Mouse (Mus musculus): Measurements from ENCODE around the gene Jph3. TPM values are rescaled to one million over a fixed set of nuclear protein-coding genes. Genes with fewer than 3 reads are reported as not detected.

Jph3 gene
- total and polyA plus RNA-seq, 3 experiments: 0.15 TPM; not detected in 2

DNA sequence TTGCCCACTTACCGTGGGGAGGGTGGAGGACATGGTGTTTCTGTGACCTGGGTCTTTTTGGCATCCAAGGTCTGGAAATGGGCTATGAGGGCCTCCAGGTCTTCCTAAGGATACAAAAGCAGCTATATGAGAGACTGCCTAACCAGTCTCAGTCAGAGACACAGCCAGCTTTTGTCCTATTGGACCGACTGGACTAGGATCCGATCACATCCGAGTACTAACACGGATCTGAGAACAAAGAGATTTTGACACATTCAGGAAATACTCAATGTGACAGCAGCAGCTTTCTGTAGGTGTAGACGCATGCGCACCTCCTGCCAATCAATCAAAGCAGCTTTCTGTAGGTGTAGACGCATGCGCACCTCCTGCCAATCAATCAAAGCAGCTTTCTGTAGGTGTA lies 92.3 kb downstream of the Jph3 start:
- Histone ChIP-seq H3K4me1 (ENCODE audit: control insufficient read depth in 1 of 2, insufficient read depth in 2 of 2, low read length in 2 of 2) (no peaks in the 10 kb centered on the region), H3K9me3 (replicated peaks; ENCODE audit: insufficient read depth, low read length) (no peaks in the 10 kb centered on the region), H3K27ac (ENCODE audit: control insufficient read depth, low read depth, low read length) (no peak overlapping the region), H3K9ac (ENCODE audit: control insufficient read depth, low read depth, low read length, poor library complexity, severe bottlenecking) (no peak overlapping the region), H3K4me3 (ENCODE audit: control insufficient read depth in 1 of 2, insufficient read depth in 1 of 2, low read depth in 2 of 2, low read length in 2 of 2) (no peak overlapping the region), H3K79me2 (ENCODE audit: control insufficient read depth, insufficient read depth, low read length, poor library complexity) (peaks cover 6% of the 10 kb centered on the region; the same call in 1 of the 2 replicates), H3K36me3 (ENCODE audit: control insufficient read depth in 1 of 2, insufficient read depth in 2 of 2, low read length in 2 of 2) (no peaks in the 10 kb centered on the region; a peak in 1 of 4 replicates), H3K27me3 (ENCODE audit: control insufficient read depth in 1 of 2, insufficient read depth in 2 of 2, low read length in 2 of 2) (no peaks in the 10 kb centered on the region)
- no peak for DNase-seq (ENCODE audit: low read depth, low spot score)
- TF ChIP-seq RAD21 (IDR thresholded peaks at IDR 0.05; ENCODE audit: low read depth, low read length) (no peak), POLR2AphosphoS5 (IDR thresholded peaks at IDR 0.05; ENCODE audit: borderline replicate concordance, low read depth, low read length) (no peak), GABPA (IDR thresholded peaks at IDR 0.05; ENCODE audit: low read depth, low read length) (no peak), USF2 (IDR thresholded peaks at IDR 0.05; ENCODE audit: borderline replicate concordance in 1 of 2, insufficient read depth in 1 of 2, low read depth in 1 of 2, low read length in 2 of 2) (no peak), ZMIZ1 (IDR thresholded peaks at IDR 0.05; ENCODE audit: low read depth, low read length) (no peak), POLR2AphosphoS2 (IDR thresholded peaks at IDR 0.05; ENCODE audit: low read length) (no peak), CHD2 (IDR thresholded peaks at IDR 0.05; ENCODE audit: low read length) (no peak), MAZ (IDR thresholded peaks at IDR 0.05; ENCODE audit: low read depth, low read length) (no peak), MYC (IDR thresholded peaks at IDR 0.05; ENCODE audit: low read depth, low read length) (no peak), CTCF (IDR thresholded peaks at IDR 0.05 in 2 of 3, conservative IDR thresholded peaks at IDR 0.05 in 1 of 3; ENCODE audit: control insufficient read depth in 1 of 3, insufficient read depth in 1 of 3, low read depth in 2 of 3, low read length in 3 of 3, poor library complexity in 1 of 3, severe bottlenecking in 1 of 3) (no peak), ELF1 (IDR thresholded peaks at IDR 0.05; ENCODE audit: low read depth, low read length) (no peak)

DNA sequence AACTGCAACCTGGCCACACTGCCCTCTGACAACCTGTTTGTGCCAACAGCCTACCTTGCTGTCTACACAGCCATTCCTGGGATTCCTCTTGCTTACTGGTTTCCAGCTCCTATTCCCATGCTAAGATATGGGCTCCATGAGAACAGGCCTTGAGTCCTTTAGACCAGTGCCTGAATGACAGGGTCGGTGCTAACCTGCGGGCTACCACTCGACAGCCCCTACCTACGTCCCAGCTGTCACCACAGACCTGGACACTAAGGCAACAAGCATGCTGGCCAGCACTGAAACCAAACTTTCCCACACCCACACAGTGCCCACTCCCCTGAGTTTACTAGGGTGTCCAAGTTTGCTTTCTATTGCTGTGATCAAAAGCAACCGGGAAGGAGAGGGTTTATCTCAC lies 98.3 kb downstream of the Jph3 start:
- TF ChIP-seq JUND (IDR thresholded peaks at IDR 0.05; ENCODE audit: low read depth, low read length) (no peak), ZMIZ1 (IDR thresholded peaks at IDR 0.05; ENCODE audit: low read depth, low read length) (no peak), ZKSCAN1 (IDR thresholded peaks at IDR 0.05; ENCODE audit: low read depth, low read length) (no peak), NRF1 (IDR thresholded peaks at IDR 0.05; ENCODE audit: insufficient read depth, low read depth, low read length, poor library complexity, severe bottlenecking) (no peak), MAX (IDR thresholded peaks at IDR 0.05; ENCODE audit: low read length) (no peak), POLR2AphosphoS2 (IDR thresholded peaks at IDR 0.05; ENCODE audit: low read length) (no peak), CHD2 (IDR thresholded peaks at IDR 0.05; ENCODE audit: low read length) (no peak), E2F4 (IDR thresholded peaks at IDR 0.05; ENCODE audit: borderline replicate concordance, low read depth, low read length) (no peak), TAL1 (IDR thresholded peaks at IDR 0.05; ENCODE audit: low read length) (no peak), USF2 (IDR thresholded peaks at IDR 0.05; ENCODE audit: borderline replicate concordance in 1 of 2, insufficient read depth in 1 of 2, low read depth in 1 of 2, low read length in 2 of 2) (no peak), RCOR1 (IDR thresholded peaks at IDR 0.05; ENCODE audit: low read depth, low read length) (no peak), ZNF384 (IDR thresholded peaks at IDR 0.05; ENCODE audit: low read depth, low read length) (no peak), ETS1 (IDR thresholded peaks at IDR 0.05; ENCODE audit: low read depth, low read length) (no peak), CHD1 (IDR thresholded peaks at IDR 0.05; ENCODE audit: low read depth, low read length) (no peak)
- H3K79me2 ChIP-seq (ENCODE audit: control insufficient read depth, insufficient read depth, low read length, poor library complexity): peaks cover 22% of the 10 kb centered on the region
- no peak overlapping the region for H3K9ac ChIP-seq (ENCODE audit: control insufficient read depth, low read depth, low read length, poor library complexity, severe bottlenecking)
- H3K9me3 ChIP-seq (replicated peaks; ENCODE audit: insufficient read depth, low read length): no peaks in the 10 kb centered on the region
- H3K4me1 ChIP-seq (ENCODE audit: control insufficient read depth in 1 of 2, insufficient read depth in 2 of 2, low read length in 2 of 2): peaks cover 4 to 17% of the 10 kb centered on the region in 2 experiments; a peak in 3 of 4 replicates
- no peak overlapping the region for H3K27ac ChIP-seq (ENCODE audit: control insufficient read depth, low read depth, low read length)
- 0 out of 4 replicates have a peak, but pooled peaks cover 0 to 2% of the 10 kb centered on the region in 2 experiments for H3K36me3 ChIP-seq (ENCODE audit: control insufficient read depth in 1 of 2, insufficient read depth in 2 of 2, low read length in 2 of 2)
- no peak for DNase-seq (ENCODE audit: low read depth, low spot score)
- no peak overlapping the region for H3K4me3 ChIP-seq (ENCODE audit: control insufficient read depth in 1 of 2, insufficient read depth in 1 of 2, low read depth in 2 of 2, low read length in 2 of 2)
- no peaks in the 10 kb centered on the region for H3K27me3 ChIP-seq (ENCODE audit: control insufficient read depth in 1 of 2, insufficient read depth in 2 of 2, low read length in 2 of 2)
